In genomic region chr2:126593831-126594610, GRCm38 (mm10) we compare ENCODE assay signal across 8 mouse cellular contexts. TPM values are rescaled to one million over a fixed set of nuclear protein-coding genes. Genes with fewer than 3 reads are reported as not detected.
DNase-seq lines count a peak whose midpoint lies in the region; ATAC-seq and TF ChIP-seq lines count a peak whose summit lies in the region.

No protein-coding gene starts in this region.

- H3K36me3 ChIP-seq in kidney, embryonic 14.5 days (ENCODE audit: control insufficient read depth, insufficient read depth, low read length): no peaks in the 10 kb centered on the region
- no peaks in the 10 kb centered on the region for H3K36me3 ChIP-seq in liver, embryonic 12.5 days
- H3K36me3 ChIP-seq in stomach, postnatal 0 days (ENCODE audit: control insufficient read depth, insufficient read depth, low read length): no peaks in the 10 kb centered on the region

- peak; percentile 94 for TF ChIP-seq CTCF in stomach, postnatal 0 days (IDR thresholded peaks at IDR 0.05; ENCODE audit: low read depth)

- peak overlapping the region; percentile 69 for H3K4me2 ChIP-seq in kidney, embryonic 14.5 days (replicated peaks; ENCODE audit: low read depth, low read length)
- peak overlapping the region; percentile 65 for H3K4me2 ChIP-seq in liver, embryonic 12.5 days
- peak overlapping the region; percentile 55 for H3K4me2 ChIP-seq in stomach, postnatal 0 days (replicated peaks; ENCODE audit: low read depth)

- peak; percentile 68 for DNase-seq in A20 (ENCODE audit: low read depth, low spot score)
- DNase-seq in adrenal gland, postnatal 10 days: peak; percentile 84
- peak; percentile 75 for DNase-seq in embryo, embryonic 9.5 days (ENCODE audit: extremely low spot score)
- DNase-seq in heart, adult 18-20 months: peak; percentile 64 to 86
- DNase-seq in neural tube, embryonic 10.5 days (ENCODE audit: extremely low spot score, low spot score): peak; percentile 73
- DNase-seq in stomach, postnatal 0 days (ENCODE audit: low spot score): peak; percentile 79

- no peaks in the 10 kb centered on the region for H3K9me3 ChIP-seq in kidney, embryonic 14.5 days (ENCODE audit: control insufficient read depth, low read length)
- no peaks in the 10 kb centered on the region for H3K9me3 ChIP-seq in liver, embryonic 12.5 days (replicated peaks)
- H3K9me3 ChIP-seq in stomach, postnatal 0 days (ENCODE audit: control insufficient read depth, low read length): no peaks in the 10 kb centered on the region

- 18% methylated on average over 26 of the region's 26 CpGs for WGBS in kidney, embryonic 14.5 days
- WGBS in liver, embryonic 12.5 days (ENCODE audit: insufficient replicate concordance): 23% methylated on average over 26 of the region's 26 CpGs
- WGBS in stomach, postnatal 0 days: 25% methylated on average over 26 of the region's 26 CpGs

- no peaks in the 10 kb centered on the region for H3K27me3 ChIP-seq in kidney, embryonic 14.5 days (ENCODE audit: control insufficient read depth, insufficient read depth, low read length)
- H3K27me3 ChIP-seq in liver, embryonic 12.5 days (replicated peaks): no peaks in the 10 kb centered on the region
- no peaks in the 10 kb centered on the region for H3K27me3 ChIP-seq in stomach, postnatal 0 days (ENCODE audit: control insufficient read depth, insufficient read depth, low read length)

- no peak overlapping the region for H3K27ac ChIP-seq in kidney, embryonic 14.5 days (ENCODE audit: low read depth, low read length)
- H3K27ac ChIP-seq in liver, embryonic 12.5 days: no peak overlapping the region
- no peak overlapping the region for H3K27ac ChIP-seq in stomach, postnatal 0 days (replicated peaks)

- H3K4me1 ChIP-seq in kidney, embryonic 14.5 days (ENCODE audit: control insufficient read depth, insufficient read depth, low read length): no peaks in the 10 kb centered on the region
- peaks cover 12% of the 10 kb centered on the region; the same call in 1 of the 2 replicates for H3K4me1 ChIP-seq in liver, embryonic 12.5 days
- no peaks in the 10 kb centered on the region for H3K4me1 ChIP-seq in stomach, postnatal 0 days (replicated peaks; ENCODE audit: control insufficient read depth, insufficient read depth)

- ATAC-seq in kidney, embryonic 14.5 days (ENCODE audit: low FRiP score, low TSS enrichment): peak; percentile 54
- peak; percentile 53; the same call in 1 of the 2 replicates for ATAC-seq in liver, embryonic 12.5 days
- no peak; the same call in 1 of the 2 replicates for ATAC-seq in stomach, postnatal 0 days (ENCODE audit: low FRiP score, low TSS enrichment)

- TF ChIP-seq EP300 in stomach, postnatal 0 days (optimal IDR thresholded peaks at IDR 0.05): no peak

- H3K4me3 ChIP-seq in kidney, embryonic 14.5 days (ENCODE audit: low read length): peak overlapping the region; percentile 28
- H3K4me3 ChIP-seq in liver, embryonic 12.5 days: peak overlapping the region; percentile 38
- H3K4me3 ChIP-seq in stomach, postnatal 0 days (ENCODE audit: low read depth, low read length): peak overlapping the region; percentile 24

- peak overlapping the region; percentile 37; the same call in 1 of the 2 replicates for H3K9ac ChIP-seq in kidney, embryonic 14.5 days (ENCODE audit: low read depth, low read length)
- H3K9ac ChIP-seq in liver, embryonic 12.5 days: peak overlapping the region; percentile 8; the same call in 1 of the 2 replicates
- peak overlapping the region; percentile 43; the same call in 1 of the 2 replicates for H3K9ac ChIP-seq in stomach, postnatal 0 days (ENCODE audit: low read length)

RNA-seq across cellular contexts. Expression of gene Hdc, which starts 25.1 kb away (rescaled TPM):
- 10 to 100 TPM in 1 of 2 experiments, 1 to 10 TPM in 1; 9.9 to 10.4 TPM for total RNA-seq in adrenal gland, postnatal 10 days (2021)
- total RNA-seq in heart, adult 18-20 months (2021): 1 to 10 TPM; 1.5 to 2.2 TPM
- 16.3 and 45.6 TPM in 2 replicates for polyA plus RNA-seq in kidney, embryonic 14.5 days (2014; fragmentation: Nextera tagmentation; extraction: Ambion mirVana)
- 6.1 and 6.5 TPM in 2 replicates for polyA plus RNA-seq in liver, embryonic 12.5 days (2016; fragmentation: Nextera tagmentation; extraction: Ambion mirVana)
- polyA plus RNA-seq in stomach, postnatal 0 days (2015; fragmentation: Nextera tagmentation; extraction: Ambion mirVana): 2.9 and 3.4 TPM in 2 replicates

RNA-seq across cellular contexts. Expression of gene Slc27a2, which starts 41.8 kb away (rescaled TPM):
- total RNA-seq in adrenal gland, postnatal 10 days (2021): 100 to 1,000 TPM; 127 to 261 TPM
- 1 to 10 TPM in 1 of 2 experiments, under 1 TPM in 1; 0.10 to 3.5 TPM for total RNA-seq in heart, adult 18-20 months (2021)
- polyA plus RNA-seq in kidney, embryonic 14.5 days (2014; fragmentation: Nextera tagmentation; extraction: Ambion mirVana): 3.9 and 9.6 TPM in 2 replicates
- 53.1 and 56.3 TPM in 2 replicates for polyA plus RNA-seq in liver, embryonic 12.5 days (2016; fragmentation: Nextera tagmentation; extraction: Ambion mirVana)
- polyA plus RNA-seq in stomach, postnatal 0 days (2015; fragmentation: Nextera tagmentation; extraction: Ambion mirVana): 1.1 and 2.4 TPM in 2 replicates
